Mouse (Mus musculus) MEL-GATA-1-ER (cell line): ENCODE data around the gene Robo4.

Source experiments
- DNase-seq: peaks from one replicate; pipeline ENCODE4 v3.0.0-alpha.2; 2012; ENCODE audit warnings: low read depth; ENCODE audit errors: extremely low read depth

Gene Robo4

GRCm38 (mm10) chr9:37400585-37400984 lies 1.1 kb upstream of the Robo4 start:
- DNase-seq, result no peak

GRCm38 (mm10) chr9:37402501-37402900 lies 804 bp downstream of the Robo4 start:
- no peak for DNase-seq

- DNase-seq, result no peak
Measured at GRCm38 (mm10) chr9:37403011-37403410, 1.3 kb downstream of the Robo4 start.

- DNase-seq, result peak; percentile 16
Measured at GRCm38 (mm10) chr9:37406372-37406771, 4.7 kb downstream of the Robo4 start.

GRCm38 (mm10) chr9:37407850-37408502 lies 6.3 kb downstream of the Robo4 start:
- no peak for DNase-seq

GRCm38 (mm10) chr9:37409698-37410445 lies 8.2 kb downstream of the Robo4 start:
- DNase-seq, result no peak

GRCm38 (mm10) chr9:37412989-37413388 lies 11.3 kb downstream of the Robo4 start:
- no peak for DNase-seq

- no peak for DNase-seq
Measured at GRCm38 (mm10) chr9:37414666-37415065, 13.0 kb downstream of the Robo4 start.

GRCm38 (mm10) chr9:37418791-37419190 lies 17.1 kb downstream of the Robo4 start:
- no peak for DNase-seq

GRCm38 (mm10) chr9:37420676-37421075 lies 19.0 kb downstream of the Robo4 start:
- DNase-seq, result peak; percentile 76

- DNase-seq, result no peak
Measured at GRCm38 (mm10) chr9:37421239-37421638, 19.5 kb downstream of the Robo4 start.

GRCm38 (mm10) chr9:37429326-37429725 lies 27.6 kb downstream of the Robo4 start:
- DNase-seq, result no peak

- DNase-seq, result peak; percentile 62
Measured at GRCm38 (mm10) chr9:37430582-37430981, 28.9 kb downstream of the Robo4 start.

- DNase-seq, result no peak
Measured at GRCm38 (mm10) chr9:37432026-37432666, 30.4 kb downstream of the Robo4 start.

GRCm38 (mm10) chr9:37432720-37433421 lies 31.2 kb downstream of the Robo4 start, which contains the start of gene Robo3:
TSS of gene Robo3 (minus strand) at chr9:37433246.
- no peak for DNase-seq

- DNase-seq, result peak; percentile 51
Measured at GRCm38 (mm10) chr9:37433823-37434560, 32.3 kb downstream of the Robo4 start.

- DNase-seq, result no peak
Measured at GRCm38 (mm10) chr9:37434932-37435331, 33.2 kb downstream of the Robo4 start.

- no peak for DNase-seq
Measured at GRCm38 (mm10) chr9:37435616-37436015, 33.9 kb downstream of the Robo4 start.

- DNase-seq, result no peak
Measured at GRCm38 (mm10) chr9:37437772-37438735, 36.4 kb downstream of the Robo4 start.

GRCm38 (mm10) chr9:37452401-37452800 lies 50.7 kb downstream of the Robo4 start:
- DNase-seq, result no peak
